Mouse (Mus musculus) neural tube, embryonic 13.5 days (tissue): ENCODE results near the gene Bahcc1. TPM values are rescaled to one million over a fixed set of nuclear protein-coding genes. Genes with fewer than 3 reads are reported as not detected.

Source experiments
- ATAC-seq: fragments of 200-750 bp; cut with Nextera tagmentation; 2 replicates; pipeline ENCODE4 v1.8.0; 2017; ENCODE audit warnings: low read depth, mild to moderate bottlenecking, moderate TSS enrichment, moderate library complexity
- H3K27ac ChIP-seq: fragments of 300-500 bp; sonication (generic); replicated peaks from 2 replicates; pipeline ENCODE4 v1.5.1; 2015; ENCODE audit warnings: moderate library complexity, mild to moderate bottlenecking, inconsistent platforms
- H3K27me3 ChIP-seq: fragments of 300-500 bp; sonication (generic); 2 replicates; pipeline ENCODE4 v1.6.1; 2015; ENCODE audit warnings: mild to moderate bottlenecking, inconsistent platforms
- H3K36me3 ChIP-seq: fragments of 300-500 bp; sonication (generic); 2 replicates; pipeline ENCODE4 v1.6.1; 2015; ENCODE audit warnings: mild to moderate bottlenecking, inconsistent platforms
- H3K4me1 ChIP-seq: fragments of 300-500 bp; sonication (generic); replicated peaks from 2 replicates; pipeline ENCODE4 v1.6.1; 2015; ENCODE audit warnings: inconsistent platforms
- H3K4me2 ChIP-seq: fragments of 300-500 bp; sonication (generic); 2 replicates; pipeline ENCODE4 v1.6.1; 2015; ENCODE audit warnings: inconsistent platforms, mild to moderate bottlenecking, moderate library complexity
- H3K4me3 ChIP-seq: fragments of 300-500 bp; sonication (generic); 2 replicates; pipeline ENCODE4 v1.5.1; 2015; ENCODE audit warnings: mild to moderate bottlenecking, inconsistent platforms
- H3K9ac ChIP-seq: fragments of 300-500 bp; sonication (generic); 2 replicates; pipeline ENCODE4 v1.6.1; 2015; ENCODE audit warnings: moderate library complexity, mild to moderate bottlenecking, inconsistent platforms
- H3K9me3 ChIP-seq: fragments of 300-500 bp; sonication (generic); 2 replicates; pipeline ENCODE4 v1.6.1; 2016; ENCODE audit warnings: inconsistent platforms
- WGBS: fragments of 180-500 bp; shearing (Covaris S2); methylation state at CpG from one replicate; pipeline ENCODE4 v1.1.7; 2015; 5-methylcytosine and 5-hydroxymethylcytosine counted together
- polyA plus RNA-seq: library from polyadenylated mRNA; unstranded; fragments of >200 nt; fragmentation: Nextera tagmentation; extraction: Ambion mirVana; gene quantifications from 2 replicates; pipeline ENCODE4 v1.2.1, GENCODE M21; 2015

Gene Bahcc1
- polyA plus RNA-seq, 1 experiment from 2014 or later, result 15.3 TPM

- H3K4me2 ChIP-seq, result no peak overlapping the region
- WGBS, result 73% methylated on average over 6 of the region's 6 CpGs
- no peaks in the 10 kb centered on the region for H3K9me3 ChIP-seq
- H3K27me3 ChIP-seq, result peaks cover 3% of the 10 kb centered on the region
- ATAC-seq, result no peak
- no peak overlapping the region for H3K4me3 ChIP-seq
- H3K27ac ChIP-seq, result peak overlapping the region; percentile 86
- H3K9ac ChIP-seq, result no peak overlapping the region
- peaks cover 100% of the 10 kb centered on the region for H3K4me1 ChIP-seq
- H3K36me3 ChIP-seq, result peaks cover 12% of the 10 kb centered on the region
Observed at GRCm38 (mm10) chr11:120260769-120261150, 28.0 kb downstream of the Bahcc1 start.

GRCm38 (mm10) chr11:120261416-120262355 lies 28.9 kb downstream of the Bahcc1 start:
- Histone ChIP-seq H3K27ac (peak overlapping the region; percentile 86), H3K4me3 (no peak overlapping the region), H3K36me3 (peaks cover 12% of the 10 kb centered on the region), H3K4me2 (peak overlapping the region; percentile 24; the same call in 1 of the 2 replicates), H3K9ac (no peak overlapping the region), H3K4me1 (peaks cover 100% of the 10 kb centered on the region), H3K9me3 (no peaks in the 10 kb centered on the region), H3K27me3 (peaks cover 7% of the 10 kb centered on the region)
- 29% methylated on average over 20 of the region's 20 CpGs for WGBS
- peak; percentile 85 for ATAC-seq

GRCm38 (mm10) chr11:120262356-120262901 lies 29.7 kb downstream of the Bahcc1 start:
- H3K27me3 ChIP-seq, result peaks cover 4% of the 10 kb centered on the region; the same call in 1 of the 2 replicates
- ATAC-seq, result peak; percentile 57
- H3K4me2 ChIP-seq, result no peak overlapping the region

GRCm38 (mm10) chr11:120263176-120263575 lies 30.4 kb downstream of the Bahcc1 start:
- 88% methylated on average over 3 of the region's 3 CpGs for WGBS
- Histone ChIP-seq H3K9ac (0 out of 2 replicates have a peak overlapping the region, but pooled peaks have one; percentile 8), H3K27me3 (peaks cover 4% of the 10 kb centered on the region; the same call in 1 of the 2 replicates), H3K4me3 (no peak overlapping the region), H3K4me2 (no peak overlapping the region), H3K27ac (peak overlapping the region; percentile 86; the same call in 1 of the 2 replicates), H3K9me3 (no peaks in the 10 kb centered on the region), H3K4me1 (peaks cover 99% of the 10 kb centered on the region), H3K36me3 (peaks cover 12% of the 10 kb centered on the region)
- no peak for ATAC-seq

More at GRCm38 (mm10) chr11:120262356-120262901, 29.7 kb downstream of the Bahcc1 start:
- peaks cover 12% of the 10 kb centered on the region for H3K36me3 ChIP-seq
- no peaks in the 10 kb centered on the region for H3K9me3 ChIP-seq
- peaks cover 99% of the 10 kb centered on the region for H3K4me1 ChIP-seq
- H3K9ac ChIP-seq, result no peak overlapping the region
- H3K4me3 ChIP-seq, result no peak overlapping the region
- 22% methylated on average over 8 of the region's 8 CpGs for WGBS
- H3K27ac ChIP-seq, result peak overlapping the region; percentile 86

GRCm38 (mm10) chr11:120264008-120264407 lies 31.3 kb downstream of the Bahcc1 start:
- no peak overlapping the region for H3K4me2 ChIP-seq
- H3K36me3 ChIP-seq, result peaks cover 12% of the 10 kb centered on the region
- peaks cover 4% of the 10 kb centered on the region; the same call in 1 of the 2 replicates for H3K27me3 ChIP-seq
- 29% methylated on average over 6 of the region's 6 CpGs for WGBS
- H3K4me3 ChIP-seq, result no peak overlapping the region
- H3K27ac ChIP-seq, result no peak overlapping the region
- no peak overlapping the region for H3K9ac ChIP-seq
- H3K4me1 ChIP-seq, result peaks cover 98% of the 10 kb centered on the region
- ATAC-seq, result no peak
- no peaks in the 10 kb centered on the region for H3K9me3 ChIP-seq

GRCm38 (mm10) chr11:120265458-120265857 lies 32.7 kb downstream of the Bahcc1 start:
- Histone ChIP-seq H3K9me3 (no peaks in the 10 kb centered on the region), H3K9ac (0 out of 2 replicates have a peak overlapping the region, but pooled peaks have one; percentile 22), H3K36me3 (peaks cover 18% of the 10 kb centered on the region), H3K4me1 (peaks cover 95% of the 10 kb centered on the region), H3K4me2 (no peak overlapping the region), H3K27ac (peak overlapping the region; percentile 49; the same call in 1 of the 2 replicates), H3K27me3 (peaks cover 4% of the 10 kb centered on the region; the same call in 1 of the 2 replicates), H3K4me3 (no peak overlapping the region)
- 48% methylated on average over 5 of the region's 5 CpGs for WGBS
- ATAC-seq, result no peak

- ATAC-seq, result no peak
- Histone ChIP-seq H3K9ac (no peak overlapping the region), H3K4me1 (peaks cover 87% of the 10 kb centered on the region), H3K27me3 (peaks cover 4% of the 10 kb centered on the region; the same call in 1 of the 2 replicates), H3K9me3 (no peaks in the 10 kb centered on the region), H3K4me2 (no peak overlapping the region), H3K27ac (no peak overlapping the region), H3K36me3 (peaks cover 22% of the 10 kb centered on the region), H3K4me3 (no peak overlapping the region)
- 78% methylated on average over 14 of the region's 14 CpGs for WGBS
Observed at GRCm38 (mm10) chr11:120266259-120266758, 33.6 kb downstream of the Bahcc1 start.

- Histone ChIP-seq H3K27ac (peak overlapping the region; percentile 15; the same call in 1 of the 2 replicates), H3K9ac (no peak overlapping the region), H3K27me3 (peaks cover 4% of the 10 kb centered on the region; the same call in 1 of the 2 replicates), H3K4me2 (no peak overlapping the region), H3K4me3 (no peak overlapping the region), H3K9me3 (no peaks in the 10 kb centered on the region), H3K36me3 (peaks cover 32% of the 10 kb centered on the region), H3K4me1 (peaks cover 77% of the 10 kb centered on the region)
- WGBS, result 91% methylated on average over 2 of the region's 2 CpGs
- ATAC-seq, result no peak
Observed at GRCm38 (mm10) chr11:120267274-120267673, 34.5 kb downstream of the Bahcc1 start.

- WGBS, result 63% methylated on average over 3 of the region's 3 CpGs
- peaks cover 36% of the 10 kb centered on the region for H3K36me3 ChIP-seq
- H3K27me3 ChIP-seq, result peaks cover 4% of the 10 kb centered on the region; the same call in 1 of the 2 replicates
- peak overlapping the region; percentile 15 for H3K27ac ChIP-seq
- no peak overlapping the region for H3K4me3 ChIP-seq
- H3K4me2 ChIP-seq, result no peak overlapping the region
- no peak overlapping the region for H3K9ac ChIP-seq
- ATAC-seq, result no peak
- no peaks in the 10 kb centered on the region for H3K9me3 ChIP-seq
- peaks cover 73% of the 10 kb centered on the region for H3K4me1 ChIP-seq
Observed at GRCm38 (mm10) chr11:120267676-120268075, 34.9 kb downstream of the Bahcc1 start.

- Histone ChIP-seq H3K27ac (no peak overlapping the region; the same call in 1 of the 2 replicates), H3K27me3 (peaks cover 4% of the 10 kb centered on the region; the same call in 1 of the 2 replicates), H3K4me2 (no peak overlapping the region), H3K9ac (no peak overlapping the region), H3K4me3 (no peak overlapping the region), H3K9me3 (no peaks in the 10 kb centered on the region), H3K4me1 (peaks cover 66% of the 10 kb centered on the region), H3K36me3 (peaks cover 38% of the 10 kb centered on the region)
- no peak for ATAC-seq
- 68% methylated on average over 10 of the region's 10 CpGs for WGBS
Observed at GRCm38 (mm10) chr11:120268195-120268967, 35.6 kb downstream of the Bahcc1 start.

GRCm38 (mm10) chr11:120269007-120269406 lies 36.3 kb downstream of the Bahcc1 start:
- Histone ChIP-seq H3K9ac (no peak overlapping the region), H3K36me3 (peaks cover 45% of the 10 kb centered on the region), H3K4me1 (peaks cover 60% of the 10 kb centered on the region)

More at GRCm38 (mm10) chr11:120269007-120269406, 36.3 kb downstream of the Bahcc1 start:
- Histone ChIP-seq H3K27me3 (peaks cover 4% of the 10 kb centered on the region; the same call in 1 of the 2 replicates), H3K4me3 (no peak overlapping the region), H3K27ac (no peak overlapping the region; the same call in 1 of the 2 replicates), H3K4me2 (no peak overlapping the region), H3K9me3 (no peaks in the 10 kb centered on the region)
- 83% methylated on average over 3 of the region's 3 CpGs for WGBS
- ATAC-seq, result no peak; the same call in 1 of the 2 replicates
